Mouse (Mus musculus) erythroblast, adult 5-6 weeks (primary cell): ENCODE measurements around the gene Alpk3. TPM values are rescaled to one million over a fixed set of nuclear protein-coding genes. Genes with fewer than 3 reads are reported as not detected.
"Not testable (repeated sequence)": the region's sequence is repeated elsewhere in the genome, so short reads cannot be mapped to it uniquely, and the experiment has no call there.

Experiments used
- ATAC-seq: replicated peaks from 2 replicates; pipeline ENCODE4 v1.8.0; 2016; ENCODE audit warnings: moderate number of reproducible peaks, mild to moderate bottlenecking, moderate TSS enrichment, inconsistent platforms; ENCODE audit not compliant: poor library complexity, low FRiP score, severe bottlenecking
- total RNA-seq, 2 experiments: library from RNA; stranded (forward) in 1 of 2; stranded (reverse) in 1 of 2; fragments of 150-400 nt in 1 of 2; fragments of 200-764, 138-1000 nt in 1 of 2; gene quantifications; 2 replicates each; pipeline versions ENCODE4 v1.2.3 to v1.2.4; 2015 to 2017; ENCODE audit warnings: low replicate concordance in 2 of 2

Alpk3 gene
- total RNA-seq, 2 experiments from 2014 or later: not detected

GRCm38 (mm10) chr7:81123553-81123952, 66.2 kb downstream of the Alpk3 start:
- peak; percentile 56 for ATAC-seq

GRCm38 (mm10) chr7:81124773-81125172, 67.4 kb downstream of the Alpk3 start:
- peak; percentile 74 for ATAC-seq

GRCm38 (mm10) chr7:81125215-81126175, 68.1 kb downstream of the Alpk3 start:
- peak; percentile 57 for ATAC-seq

GRCm38 (mm10) chr7:81131864-81132263, 74.5 kb downstream of the Alpk3 start:
- ATAC-seq: no peak

- no peak for ATAC-seq
Observed at GRCm38 (mm10) chr7:81132851-81133279, 75.5 kb downstream of the Alpk3 start.

- no peak for ATAC-seq
Observed at GRCm38 (mm10) chr7:81133416-81133815, 76.0 kb downstream of the Alpk3 start.

GRCm38 (mm10) chr7:81133941-81134340, 76.5 kb downstream of the Alpk3 start:
- ATAC-seq: no peak

GRCm38 (mm10) chr7:81134614-81135067, 77.2 kb downstream of the Alpk3 start:
- ATAC-seq: 0 out of 2 replicates have a peak, but pooled peaks have one; percentile 18

GRCm38 (mm10) chr7:81137292-81137691, 79.9 kb downstream of the Alpk3 start:
- no peak for ATAC-seq

- ATAC-seq: no peak
Observed at GRCm38 (mm10) chr7:81139100-81139499, 81.7 kb downstream of the Alpk3 start.

GRCm38 (mm10) chr7:81139671-81140404, 82.4 kb downstream of the Alpk3 start:
- ATAC-seq: no peak

- no peak for ATAC-seq
Observed at GRCm38 (mm10) chr7:81141541-81141940, 84.1 kb downstream of the Alpk3 start.

GRCm38 (mm10) chr7:81143056-81143455, 85.7 kb downstream of the Alpk3 start:
- not testable (repeated sequence) for ATAC-seq

- ATAC-seq: no peak
Observed at GRCm38 (mm10) chr7:81149759-81150158, 92.4 kb downstream of the Alpk3 start.

GRCm38 (mm10) chr7:81151216-81151615, 93.8 kb downstream of the Alpk3 start:
- ATAC-seq: no peak

GRCm38 (mm10) chr7:81152306-81152705, 94.9 kb downstream of the Alpk3 start:
- ATAC-seq: no peak

- no peak for ATAC-seq
Observed at GRCm38 (mm10) chr7:81152826-81153225, 95.4 kb downstream of the Alpk3 start.

- no peak for ATAC-seq
Observed at GRCm38 (mm10) chr7:81153327-81153726, 95.9 kb downstream of the Alpk3 start.

- not testable (repeated sequence) for ATAC-seq
Observed at GRCm38 (mm10) chr7:81154244-81154643, 96.8 kb downstream of the Alpk3 start.

- ATAC-seq: peak; percentile 77
Observed at GRCm38 (mm10) chr7:81154960-81155359, 97.6 kb downstream of the Alpk3 start.
